Mouse (Mus musculus): ENCODE data around the gene Washc3. TPM values are rescaled to one million over a fixed set of nuclear protein-coding genes. Genes with fewer than 3 reads are reported as not detected.

The Washc3 gene
- polyA plus RNA-seq, 1 experiment from 2014 or later = 46.9 TPM

GRCm38 (mm10) chr10:88218161-88218560, 17.3 kb downstream of the Washc3 start:
- Histone ChIP-seq H3K27me3 (no peaks in the 10 kb centered on the region), H3K9me3 (no peaks in the 10 kb centered on the region), H3K4me2 (no peak overlapping the region), H3K27ac (replicated peaks) (no peak overlapping the region), H3K4me3 (no peak overlapping the region), H3K36me3 (peaks cover 21% of the 10 kb centered on the region; the same call in 1 of the 2 replicates), H3K4me1 (replicated peaks) (no peaks in the 10 kb centered on the region), H3K9ac (no peak overlapping the region)
- 92% methylated on average over 3 of the region's 3 CpGs for WGBS
- ATAC-seq (ENCODE audit: low read depth) = no peak

DNA sequence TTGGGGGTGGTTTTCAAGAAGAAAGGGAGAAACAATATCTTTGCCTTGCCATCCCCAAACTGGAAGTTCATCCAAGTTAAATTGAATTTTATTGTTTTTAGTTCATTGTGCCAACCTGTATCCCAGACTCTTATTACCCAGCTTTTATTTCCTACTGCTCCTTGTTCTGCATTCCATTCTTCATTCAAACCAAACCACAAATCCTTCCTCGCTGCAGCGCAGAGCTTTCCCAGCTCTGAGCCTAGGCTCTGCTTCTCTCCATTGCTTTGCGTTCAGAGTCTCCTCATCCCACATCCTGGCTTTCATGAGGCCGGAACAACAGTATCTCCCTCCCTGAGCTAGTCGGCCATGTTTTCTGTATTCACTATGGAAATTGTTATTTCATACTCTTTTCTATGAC, 20.8 kb downstream of the Washc3 start:
- no peak for ATAC-seq (ENCODE audit: low read depth)
- no peaks in the 10 kb centered on the region for H3K4me1 ChIP-seq (replicated peaks)
- no peak overlapping the region for H3K27ac ChIP-seq (replicated peaks)
- no peak overlapping the region for H3K9ac ChIP-seq
- H3K27me3 ChIP-seq = no peaks in the 10 kb centered on the region
- peaks cover 14% of the 10 kb centered on the region; the same call in 1 of the 2 replicates for H3K36me3 ChIP-seq
- WGBS = 83% methylated on average over 5 of the region's 5 CpGs
- H3K4me3 ChIP-seq = no peak overlapping the region
- no peak overlapping the region for H3K4me2 ChIP-seq
- no peaks in the 10 kb centered on the region for H3K9me3 ChIP-seq

GRCm38 (mm10) chr10:88225421-88225820, 24.5 kb downstream of the Washc3 start:
- no peaks in the 10 kb centered on the region for H3K9me3 ChIP-seq
- peaks cover 3% of the 10 kb centered on the region; the same call in 1 of the 2 replicates for H3K36me3 ChIP-seq
- H3K4me1 ChIP-seq (replicated peaks) = no peaks in the 10 kb centered on the region
- no peak overlapping the region for H3K27ac ChIP-seq (replicated peaks)
- no peak overlapping the region for H3K4me2 ChIP-seq
- no peak overlapping the region for H3K4me3 ChIP-seq
- WGBS = 90% methylated on average over 5 of the region's 5 CpGs
- no peak for ATAC-seq (ENCODE audit: low read depth)
- no peaks in the 10 kb centered on the region for H3K27me3 ChIP-seq
- H3K9ac ChIP-seq = no peak overlapping the region

DNA sequence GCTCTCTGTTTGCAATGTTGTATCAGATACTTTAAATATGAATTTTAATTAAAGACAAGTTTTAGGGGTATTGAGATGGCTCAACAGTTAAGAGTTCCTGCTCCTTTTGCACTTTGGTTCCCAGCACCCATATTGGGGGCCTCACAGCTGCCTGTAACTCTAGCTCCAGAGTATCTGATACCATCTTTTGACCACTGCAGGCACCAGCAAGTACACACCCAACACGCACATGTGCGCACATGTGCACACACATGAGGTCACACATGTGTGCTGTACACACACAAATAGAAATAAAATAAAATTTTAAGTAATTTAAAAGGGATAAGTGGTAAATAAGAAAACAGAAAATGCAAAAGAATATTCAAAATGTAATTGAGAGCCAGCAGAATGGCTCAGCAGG, 27.1 kb downstream of the Washc3 start:
- H3K27ac ChIP-seq (replicated peaks) = no peak overlapping the region
- no peak overlapping the region for H3K4me2 ChIP-seq
- no peaks in the 10 kb centered on the region for H3K4me1 ChIP-seq (replicated peaks)
- H3K36me3 ChIP-seq = peaks cover 3% of the 10 kb centered on the region; the same call in 1 of the 2 replicates
- H3K4me3 ChIP-seq = no peak overlapping the region
- H3K9me3 ChIP-seq = no peaks in the 10 kb centered on the region
- ATAC-seq (ENCODE audit: low read depth) = no peak
- no peaks in the 10 kb centered on the region for H3K27me3 ChIP-seq
- no peak overlapping the region for H3K9ac ChIP-seq
- WGBS = 96% methylated on average over 2 of the region's 2 CpGs

DNA sequence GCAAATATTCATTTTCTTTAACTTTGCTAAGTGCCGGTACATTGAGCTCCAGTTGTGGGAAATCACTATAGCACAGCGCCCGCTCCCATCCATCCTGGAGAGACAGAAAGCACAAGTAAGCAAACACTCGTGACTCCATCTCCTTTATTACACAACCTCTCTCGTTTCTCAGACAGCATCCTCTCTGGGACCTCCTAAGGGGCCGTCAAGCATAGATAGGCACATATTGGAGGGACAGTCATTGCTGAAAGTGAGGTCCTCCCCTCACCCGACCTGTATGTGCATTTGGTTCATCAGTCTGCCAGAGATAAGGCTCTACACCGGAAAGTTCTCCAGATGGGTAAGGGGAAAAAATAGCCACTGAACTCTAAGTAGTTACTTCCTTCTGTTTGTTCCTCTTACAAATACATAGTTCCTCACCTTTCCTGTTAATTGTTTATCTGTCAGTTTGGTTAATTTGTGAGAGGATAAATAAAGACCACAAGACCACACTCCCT, 27.7 kb downstream of the Washc3 start:
- Histone ChIP-seq H3K4me3 (no peak overlapping the region), H3K4me2 (no peak overlapping the region), H3K9ac (no peak overlapping the region), H3K9me3 (no peaks in the 10 kb centered on the region), H3K36me3 (peaks cover 3% of the 10 kb centered on the region; the same call in 1 of the 2 replicates), H3K27ac (replicated peaks) (no peak overlapping the region), H3K27me3 (no peaks in the 10 kb centered on the region), H3K4me1 (replicated peaks) (no peaks in the 10 kb centered on the region)
- 84% methylated on average over 8 of the region's 8 CpGs for WGBS
- ATAC-seq (ENCODE audit: low read depth) = no peak

DNA sequence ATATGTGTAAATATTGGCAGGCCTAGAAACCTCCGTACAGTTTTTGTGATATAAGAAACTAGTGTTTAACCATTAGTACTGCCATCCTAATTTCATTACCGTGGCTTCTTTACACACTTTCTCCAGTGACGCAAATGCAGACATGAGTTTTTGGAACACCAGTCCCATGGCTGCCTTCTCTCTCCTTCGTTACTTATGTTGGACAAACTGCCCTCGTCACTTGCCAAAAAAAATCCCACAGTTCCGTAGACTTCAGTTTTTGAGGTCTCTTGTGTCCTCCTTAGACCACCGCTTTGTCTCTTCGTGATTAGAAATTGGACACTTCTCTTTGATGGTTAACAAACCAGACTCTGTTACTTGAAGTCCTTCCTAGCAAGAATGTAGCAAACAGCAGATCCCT, 30.8 kb downstream of the Washc3 start:
- no peak overlapping the region for H3K4me3 ChIP-seq
- ATAC-seq (ENCODE audit: low read depth) = no peak
- H3K27me3 ChIP-seq = no peaks in the 10 kb centered on the region
- no peak overlapping the region for H3K4me2 ChIP-seq
- WGBS = 85% methylated on average over 8 of the region's 8 CpGs
- H3K9me3 ChIP-seq = no peaks in the 10 kb centered on the region
- no peak overlapping the region for H3K27ac ChIP-seq (replicated peaks)
- no peak overlapping the region for H3K9ac ChIP-seq
- H3K4me1 ChIP-seq (replicated peaks) = no peaks in the 10 kb centered on the region
- H3K36me3 ChIP-seq = peaks cover 10% of the 10 kb centered on the region

- Histone ChIP-seq H3K4me3 (no peak overlapping the region), H3K9ac (no peak overlapping the region), H3K27me3 (no peaks in the 10 kb centered on the region), H3K4me2 (no peak overlapping the region), H3K9me3 (no peaks in the 10 kb centered on the region), H3K36me3 (peaks cover 14% of the 10 kb centered on the region), H3K27ac (replicated peaks) (no peak overlapping the region), H3K4me1 (replicated peaks) (no peaks in the 10 kb centered on the region)
- ATAC-seq (ENCODE audit: low read depth) = no peak
- 87% methylated on average over 2 of the region's 2 CpGs for WGBS
These were observed 31.9 kb downstream of the Washc3 start for GRCm38 (mm10) chr10:88232765-88233164.

DNA sequence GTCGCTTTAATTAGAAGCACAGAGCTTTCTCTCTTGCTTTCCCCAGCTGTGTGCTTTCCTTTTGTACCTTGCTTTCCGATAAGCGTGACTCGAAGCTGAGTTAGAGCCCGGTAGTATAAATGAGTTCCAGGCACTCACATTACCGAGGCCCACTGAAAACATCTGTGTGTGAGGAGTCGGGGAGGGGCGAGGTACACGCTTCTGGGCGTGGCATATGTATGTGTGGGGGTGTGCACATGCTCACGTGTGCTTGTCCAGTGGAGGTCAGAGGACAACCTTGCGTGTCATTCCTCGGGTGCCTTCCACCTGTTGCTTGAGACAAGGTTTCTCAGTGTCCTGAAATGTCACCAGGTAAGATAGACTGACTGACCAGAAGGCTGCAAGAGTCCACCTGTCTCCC, 43.8 kb downstream of the Washc3 start:
- Histone ChIP-seq H3K4me1 (replicated peaks) (no peaks in the 10 kb centered on the region), H3K27me3 (no peaks in the 10 kb centered on the region), H3K4me2 (no peak overlapping the region), H3K36me3 (peaks cover 17% of the 10 kb centered on the region), H3K9me3 (no peaks in the 10 kb centered on the region), H3K9ac (no peak overlapping the region), H3K4me3 (no peak overlapping the region), H3K27ac (replicated peaks) (no peak overlapping the region)
- ATAC-seq (ENCODE audit: low read depth) = no peak
- 91% methylated on average over 13 of the region's 13 CpGs for WGBS

DNA sequence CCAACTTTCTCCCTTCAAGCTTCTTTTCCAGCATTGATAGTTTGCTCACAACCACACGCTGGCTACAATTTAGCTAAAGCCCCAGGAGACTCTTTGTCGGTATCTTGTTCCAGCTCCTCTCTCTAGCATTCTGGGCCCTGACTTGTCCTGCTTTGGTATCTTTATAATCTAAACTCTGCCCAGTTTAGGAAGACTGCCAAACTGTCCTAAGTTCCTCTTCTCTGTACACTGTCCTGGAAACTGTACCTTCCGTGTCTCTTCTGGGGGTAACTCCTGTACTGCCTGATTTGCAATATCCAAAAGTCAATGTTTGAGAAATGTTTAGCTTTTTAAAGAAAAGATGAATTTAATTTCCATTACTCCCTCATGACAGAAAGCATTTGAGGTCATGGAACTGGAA, 49.4 kb downstream of the Washc3 start:
- Histone ChIP-seq H3K9me3 (no peaks in the 10 kb centered on the region), H3K4me2 (no peak overlapping the region), H3K27ac (replicated peaks) (no peak overlapping the region), H3K36me3 (0 out of 2 replicates have a peak, but pooled peaks cover 6% of the 10 kb centered on the region), H3K27me3 (no peaks in the 10 kb centered on the region), H3K9ac (no peak overlapping the region), H3K4me1 (replicated peaks) (no peaks in the 10 kb centered on the region), H3K4me3 (no peak overlapping the region)
- 80% methylated on average over 3 of the region's 3 CpGs for WGBS
- no peak for ATAC-seq (ENCODE audit: low read depth)

DNA sequence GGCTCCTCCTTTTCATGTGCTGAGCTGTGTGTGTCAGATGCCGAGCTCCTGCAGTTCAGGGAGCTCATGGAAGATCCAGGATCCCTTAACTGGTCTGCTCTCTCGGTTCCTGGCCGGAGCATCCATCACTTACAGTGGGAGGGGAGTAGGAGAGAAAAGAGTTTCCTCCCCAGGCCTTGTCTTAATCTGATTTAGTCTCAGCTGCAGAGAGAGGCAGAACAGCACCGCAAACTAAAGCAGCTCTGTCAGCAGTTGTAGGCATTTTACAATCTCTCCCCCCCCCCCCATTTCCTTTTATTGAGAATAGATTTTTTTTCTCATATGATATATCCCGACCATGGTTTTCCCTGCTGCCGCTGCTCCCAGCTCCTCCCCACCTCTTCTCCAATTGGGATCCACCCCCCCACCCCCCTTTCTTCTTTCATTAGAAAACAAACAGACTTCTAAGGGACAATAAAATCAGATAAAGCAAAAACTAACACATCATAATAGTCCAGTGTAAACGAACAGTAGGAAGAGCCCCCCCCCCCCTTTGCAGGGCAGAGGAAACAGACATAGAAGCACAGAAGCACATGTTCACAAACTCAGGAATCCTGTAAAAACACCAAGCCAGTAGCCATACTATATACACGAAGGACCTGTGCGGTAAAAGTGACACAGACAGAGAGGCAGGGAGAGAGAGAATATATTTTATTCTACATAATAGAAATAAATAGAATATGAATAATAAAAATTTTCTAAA, 51.4 kb downstream of the Washc3 start:
- Histone ChIP-seq H3K9me3 (no peaks in the 10 kb centered on the region), H3K36me3 (no peaks in the 10 kb centered on the region), H3K4me3 (no peak overlapping the region), H3K4me2 (no peak overlapping the region), H3K27ac (replicated peaks) (no peak overlapping the region), H3K27me3 (no peaks in the 10 kb centered on the region), H3K9ac (no peak overlapping the region), H3K4me1 (replicated peaks) (no peaks in the 10 kb centered on the region)
- WGBS = 70% methylated on average over 9 of the region's 9 CpGs
- no peak for ATAC-seq (ENCODE audit: low read depth)

GRCm38 (mm10) chr10:88255556-88255955, 54.7 kb downstream of the Washc3 start:
- no peak overlapping the region for H3K4me3 ChIP-seq
- H3K9me3 ChIP-seq = no peaks in the 10 kb centered on the region
- H3K36me3 ChIP-seq = no peaks in the 10 kb centered on the region
- WGBS = 89% methylated on average over 2 of the region's 2 CpGs
- H3K4me2 ChIP-seq = no peak overlapping the region
- no peak overlapping the region for H3K27ac ChIP-seq (replicated peaks)
- ATAC-seq (ENCODE audit: low read depth) = no peak
- no peaks in the 10 kb centered on the region for H3K4me1 ChIP-seq (replicated peaks)
- H3K9ac ChIP-seq = no peak overlapping the region
- H3K27me3 ChIP-seq = no peaks in the 10 kb centered on the region

- H3K9me3 ChIP-seq = no peaks in the 10 kb centered on the region
- H3K36me3 ChIP-seq = no peaks in the 10 kb centered on the region
- no peak overlapping the region for H3K4me2 ChIP-seq
- WGBS = 82% methylated on average over 12 of the region's 12 CpGs
- H3K27me3 ChIP-seq = no peaks in the 10 kb centered on the region
- no peak overlapping the region for H3K27ac ChIP-seq (replicated peaks)
- no peak overlapping the region for H3K4me3 ChIP-seq
- H3K4me1 ChIP-seq (replicated peaks) = 0 out of 2 replicates have a peak, but pooled peaks cover 7% of the 10 kb centered on the region
- ATAC-seq (ENCODE audit: low read depth) = no peak
- no peak overlapping the region for H3K9ac ChIP-seq
These were observed 59.4 kb downstream of the Washc3 start for GRCm38 (mm10) chr10:88260309-88260708.

GRCm38 (mm10) chr10:88261186-88261585, 60.3 kb downstream of the Washc3 start:
- no peak for ATAC-seq (ENCODE audit: low read depth)
- no peak overlapping the region for H3K4me3 ChIP-seq
- no peak overlapping the region for H3K4me2 ChIP-seq
- WGBS = 39% methylated on average over 3 of the region's 3 CpGs
- no peaks in the 10 kb centered on the region for H3K9me3 ChIP-seq
- no peak overlapping the region for H3K27ac ChIP-seq (replicated peaks)
- H3K27me3 ChIP-seq = no peaks in the 10 kb centered on the region
- no peak overlapping the region for H3K9ac ChIP-seq
- no peaks in the 10 kb centered on the region for H3K36me3 ChIP-seq
- H3K4me1 ChIP-seq (replicated peaks) = 0 out of 2 replicates have a peak, but pooled peaks cover 7% of the 10 kb centered on the region

Measured in neural tube, embryonic 13.5 days (tissue).